29 mouse cellular contexts compared by ENCODE assay signal in genomic region chr5:115260356-115260755, GRCm38 (mm10). TPM values are rescaled to one million over a fixed set of nuclear protein-coding genes. Genes with fewer than 3 reads are reported as not detected.
A peak's percentile ranks its signal among the peaks of the same experiment; 100 is the strongest.
DNase-seq lines count a peak whose midpoint lies in the region; ATAC-seq and TF ChIP-seq lines count a peak whose summit lies in the region.
"Had no signal": no experiment of that assay in that cellular context is flagged by ENCODE, and none has a peak within 500 bp of the region (broad histone marks: within the 10 kb centered on the region; RNA-seq: fewer than 3 reads in every experiment).

No protein-coding gene starts in this region.

- no peak overlapping the region for H3K4me2 ChIP-seq in liver, embryonic 16.5 days (ENCODE audit: low read depth, low read length)
- H3K4me2 ChIP-seq: kidney, embryonic 15.5 days; limb, embryonic 15.5 days; midbrain, embryonic 11.5 days had no signal

- DNase-seq in gastrocnemius, adult 2 months: peak; percentile 25
- DNase-seq in gastrocnemius, postnatal 10 days: no peak
- peak; percentile 35 for DNase-seq in lung, postnatal 36 days
- no peak for DNase-seq in lung, postnatal 10 days
- no peak for DNase-seq in adipocyte (ENCODE audit: low spot score)
- no peak for DNase-seq in thymus, postnatal 4 days
- DNase-seq: adrenal gland, postnatal 14 days; cerebellum, adult 2 months; cerebellum, postnatal 14 days; forebrain, postnatal 0 days; gastrocnemius, postnatal 36 days; heart, postnatal 14 days; kidney, adult 18-20 months; kidney, postnatal 25 days; layer of hippocampus, postnatal 36 days; right cerebral cortex, postnatal 25 days; thymus, adult 18-20 months had no signal

- no peaks in the 10 kb centered on the region for H3K9me3 ChIP-seq in liver, embryonic 16.5 days (replicated peaks; ENCODE audit: control insufficient read depth, low read length)
- H3K9me3 ChIP-seq: G1E; kidney, embryonic 15.5 days; limb, embryonic 10.5 days; limb, embryonic 15.5 days had no signal

- peak; percentile 79 for ATAC-seq in liver, embryonic 16.5 days (ENCODE audit: low read depth)
- no peak for ATAC-seq in frontal cortex, adult (ENCODE audit: low TSS enrichment)
- ATAC-seq: forebrain, postnatal 0 days; hindbrain, embryonic 16.5 days; midbrain, embryonic 16.5 days had no signal

- peaks cover 39% of the 10 kb centered on the region for H3K4me1 ChIP-seq in liver, embryonic 16.5 days (ENCODE audit: control insufficient read depth, low read depth, low read length)
- H3K4me1 ChIP-seq: kidney, embryonic 15.5 days; limb, embryonic 10.5 days had no signal

- intact Hi-C loops in gastrocnemius, adult 2 months (cut with DNase I): no loop called here

- H3K36me3 ChIP-seq in liver, embryonic 16.5 days (ENCODE audit: control insufficient read depth, insufficient read depth): peaks cover 62% of the 10 kb centered on the region

- peak overlapping the region; percentile 78 for H3K27ac ChIP-seq in gastrocnemius, adult 2 months
- H3K27ac ChIP-seq in liver, embryonic 16.5 days (ENCODE audit: low read length): no peak overlapping the region
- H3K27ac ChIP-seq: kidney, embryonic 15.5 days; limb, embryonic 10.5 days; limb, embryonic 15.5 days had no signal

- no peaks in the 10 kb centered on the region for H3K27me3 ChIP-seq in liver, embryonic 16.5 days (ENCODE audit: control insufficient read depth, insufficient read depth, low read depth, low read length)
- H3K27me3 ChIP-seq: CH12.LX; kidney, embryonic 15.5 days; limb, embryonic 15.5 days had no signal

- no peak for TF ChIP-seq CTCF in gastrocnemius, adult 2 months (IDR thresholded peaks at IDR 0.05)

- H3K4me3 ChIP-seq in gastrocnemius, adult 2 months: no peak overlapping the region; the same call in 1 of the 2 replicates
- H3K4me3 ChIP-seq in liver, embryonic 16.5 days (ENCODE audit: low read depth, low read length): no peak overlapping the region
- H3K4me3 ChIP-seq: erythroblast, embryonic 14.5 days; heart, adult 2 months; kidney, embryonic 15.5 days; limb, embryonic 10.5 days; limb, embryonic 15.5 days had no signal

- WGBS in liver, embryonic 16.5 days (ENCODE audit: insufficient replicate concordance): 74% methylated on average over 6 of the region's 6 CpGs

- no peak overlapping the region for H3K9ac ChIP-seq in liver, embryonic 16.5 days (ENCODE audit: low read depth, low read length)
- H3K9ac ChIP-seq: forebrain, postnatal 0 days; kidney, embryonic 15.5 days; limb, embryonic 15.5 days had no signal

RNA-seq across cellular contexts. Expression of gene Rnf10, which starts 12.3 kb away (rescaled TPM):
- 100 to 1,000 TPM; 269 to 274 TPM for total RNA-seq in gastrocnemius, adult 2 months (2021)
- 100 to 1,000 TPM; 220 to 226 TPM for total RNA-seq in gastrocnemius, postnatal 10 days (2021)
- 111 and 137 TPM in 2 replicates for polyA plus RNA-seq in liver, embryonic 16.5 days (2015; fragmentation: Nextera tagmentation; extraction: Ambion mirVana)

RNA-seq across cellular contexts. Expression of gene Coq5, which starts 19.1 kb away (rescaled TPM):
- total RNA-seq in gastrocnemius, adult 2 months (2021): 100 to 1,000 TPM in 1 of 2 experiments, 10 to 100 TPM in 1; 63.8 to 112 TPM
- total RNA-seq in gastrocnemius, postnatal 10 days (2021): 10 to 100 TPM; 64.5 to 81.1 TPM
- polyA plus RNA-seq in liver, embryonic 16.5 days (2015; fragmentation: Nextera tagmentation; extraction: Ambion mirVana): 25.2 and 26.7 TPM in 2 replicates

RNA-seq across cellular contexts. Expression of gene Pop5, which starts 24.7 kb away (rescaled TPM):
- 10 to 100 TPM; 27.8 to 51.7 TPM for total RNA-seq in gastrocnemius, adult 2 months (2021)
- 10 to 100 TPM; 17.7 to 26.2 TPM for total RNA-seq in gastrocnemius, postnatal 10 days (2021)
- 68.1 and 74.8 TPM in 2 replicates for polyA plus RNA-seq in liver, embryonic 16.5 days (2015; fragmentation: Nextera tagmentation; extraction: Ambion mirVana)

RNA-seq across cellular contexts. Expression of gene Dynll1, which starts 40.4 kb away (rescaled TPM):
- 100 to 1,000 TPM in 1 of 2 experiments, 10 to 100 TPM in 1; 48.4 to 115 TPM for total RNA-seq in gastrocnemius, adult 2 months (2021)
- 100 to 1,000 TPM; 134 to 168 TPM for total RNA-seq in gastrocnemius, postnatal 10 days (2021)
- 470 and 491 TPM in 2 replicates for polyA plus RNA-seq in liver, embryonic 16.5 days (2015; fragmentation: Nextera tagmentation; extraction: Ambion mirVana)

Comparison
In these comparisons a context has a peak if more than half of its experiments do, and no peak if none do; other contexts are left out.
1. DNase-seq: peak in gastrocnemius, adult 2 months (single experiment) and lung, postnatal 36 days (single experiment); none in gastrocnemius, postnatal 10 days (single experiment), lung, postnatal 10 days (single experiment), adipocyte (single experiment) and thymus, postnatal 4 days (single experiment).